8 mouse cellular contexts compared by ENCODE assay signal in the genomic region with DNA sequence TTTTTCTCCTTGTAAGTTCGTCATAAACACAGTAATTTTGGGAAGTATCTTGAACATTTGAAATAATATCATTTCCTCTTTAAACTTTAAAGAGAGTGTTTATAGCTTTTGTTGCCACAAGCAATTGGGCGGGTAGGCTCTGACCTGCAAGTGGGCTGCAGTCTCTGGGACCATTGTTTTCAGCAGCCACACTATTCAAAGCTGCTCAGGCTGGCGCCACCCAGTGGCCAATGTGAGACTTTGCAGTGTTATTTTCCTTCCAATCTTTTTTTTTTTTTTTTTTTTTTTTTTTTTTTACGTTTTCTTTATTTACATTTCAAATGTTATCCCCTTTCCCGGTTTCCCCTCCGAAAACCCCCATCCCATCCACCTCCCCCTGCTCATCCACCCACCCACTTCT. TPM values are rescaled to one million over a fixed set of nuclear protein-coding genes. Genes with fewer than 3 reads are reported as not detected.
DNase-seq lines count a peak whose midpoint lies in the region; ATAC-seq and TF ChIP-seq lines count a peak whose summit lies in the region.

No protein-coding gene starts in this region.

- TF ChIP-seq CTCF in layer of hippocampus, adult 2 months (conservative IDR thresholded peaks at IDR 0.05), result peak; percentile 78
- peak; percentile 58 for TF ChIP-seq CTCF in bone marrow, adult 2 months (IDR thresholded peaks at IDR 0.05; ENCODE audit: control insufficient read depth, insufficient read depth, low read length)
- no peak for TF ChIP-seq CTCF in thymus, adult 2 months (IDR thresholded peaks at IDR 0.05; ENCODE audit: borderline replicate concordance, control insufficient read depth, extremely low read depth, insufficient read depth, low read length, poor library complexity)

- no peak overlapping the region for H3K27ac ChIP-seq in layer of hippocampus, adult 2 months
- H3K27ac ChIP-seq in bone marrow, adult 2 months (ENCODE audit: control insufficient read depth, insufficient read depth, low read depth, low read length, poor library complexity), result no peak overlapping the region
- no peak overlapping the region for H3K27ac ChIP-seq in thymus, adult 2 months (ENCODE audit: control insufficient read depth, insufficient read depth, low read length)
- no peak overlapping the region for H3K27ac ChIP-seq in heart, embryonic 11.5 days (ENCODE audit: low read depth, low read length)

- H3K36me3 ChIP-seq in thymus, adult 2 months (ENCODE audit: control insufficient read depth, insufficient read depth, low read length), result no peaks in the 10 kb centered on the region
- no peaks in the 10 kb centered on the region for H3K36me3 ChIP-seq in heart, embryonic 11.5 days (ENCODE audit: control insufficient read depth, insufficient read depth, low read length)

- no peak for ATAC-seq in heart, embryonic 11.5 days (replicated peaks; ENCODE audit: insufficient number of reproducible peaks, low FRiP score, low TSS enrichment)

- H3K4me3 ChIP-seq in layer of hippocampus, adult 2 months, result no peak overlapping the region
- H3K4me3 ChIP-seq in bone marrow, adult 2 months (replicated peaks; ENCODE audit: control insufficient read depth, low read depth, low read length), result no peak overlapping the region
- H3K4me3 ChIP-seq in thymus, adult 2 months (ENCODE audit: control insufficient read depth, insufficient read depth, low read length), result no peak overlapping the region
- H3K4me3 ChIP-seq in heart, embryonic 11.5 days (ENCODE audit: low read depth, low read length), result no peak overlapping the region

- H3K27me3 ChIP-seq in thymus, adult 2 months (ENCODE audit: control insufficient read depth, insufficient read depth, low read length), result no peaks in the 10 kb centered on the region
- no peaks in the 10 kb centered on the region; the same call in 1 of the 2 replicates for H3K27me3 ChIP-seq in heart, embryonic 11.5 days (ENCODE audit: control insufficient read depth, insufficient read depth, low read length)

- DNase-seq in adrenal gland, postnatal 25 days, result peak; percentile 13
- DNase-seq in adrenal gland, adult 2 months, result no peak
- DNase-seq in layer of hippocampus, adult 2 months (ENCODE audit: low spot score in 2 of 2), result peak in 1 of 2 experiments; percentile 9
- DNase-seq in layer of hippocampus, postnatal 14 days (ENCODE audit: low spot score in 2 of 2), result no peak
- DNase-seq in kidney, postnatal 4 days, result peak; percentile 43 to 50
- peak; percentile 9 for DNase-seq in thymus, adult 2 months

- no peak overlapping the region for H3K9ac ChIP-seq in heart, embryonic 11.5 days (ENCODE audit: low read depth, low read length)

- H3K4me2 ChIP-seq in heart, embryonic 11.5 days, result no peak overlapping the region

- no peaks in the 10 kb centered on the region for H3K9me3 ChIP-seq in heart, embryonic 11.5 days (replicated peaks; ENCODE audit: control insufficient read depth, low read length)

- no peak for TF ChIP-seq POLR2A in bone marrow, adult 2 months (IDR thresholded peaks at IDR 0.05; ENCODE audit: borderline replicate concordance, control insufficient read depth, low read depth, low read length)
- no peak for TF ChIP-seq POLR2A in thymus, adult 2 months (IDR thresholded peaks at IDR 0.05; ENCODE audit: control insufficient read depth, extremely low read depth, insufficient read depth, low read length, poor library complexity)

- 17% methylated on average over 5 of the region's 6 CpGs for WGBS in bone marrow, adult 2 months
- 25% methylated on average over 5 of the region's 6 CpGs for WGBS in thymus, adult 2 months
- WGBS in heart, embryonic 11.5 days (ENCODE audit: insufficient replicate concordance), result 17% methylated on average over 6 of the region's 6 CpGs

- no peaks in the 10 kb centered on the region for H3K4me1 ChIP-seq in bone marrow, adult 2 months (ENCODE audit: control insufficient read depth, insufficient read depth, low read length)
- H3K4me1 ChIP-seq in thymus, adult 2 months (replicated peaks; ENCODE audit: control insufficient read depth, insufficient read depth, low read length), result no peaks in the 10 kb centered on the region
- no peaks in the 10 kb centered on the region for H3K4me1 ChIP-seq in heart, embryonic 11.5 days (ENCODE audit: control insufficient read depth, insufficient read depth, low read length)

RNA-seq across cellular contexts. Expression of a gene that starts 17.8 kb away (rescaled TPM):
- 44.9 and 47.6 TPM in 2 replicates for total RNA-seq in adrenal gland, postnatal 25 days (2021)
- total RNA-seq in adrenal gland, adult 2 months (2021), result 10 to 100 TPM; 50.7 to 53.2 TPM
- 5.9 and 10.4 TPM in 2 replicates for polyA plus RNA-seq in adrenal gland, adult 2 months (2012; rRNA removed)
- total RNA-seq in layer of hippocampus, adult 2 months (2021), result 10 to 100 TPM; 36.8 to 40.5 TPM
- total RNA-seq in layer of hippocampus, postnatal 14 days (2021), result 10 to 100 TPM; 38.3 to 38.8 TPM
- 8.5 and 15.0 TPM in 2 replicates for polyA plus RNA-seq in bone marrow, adult 2 months (2011; ENCODE audit: insufficient read depth, insufficient read length, low replicate concordance, missing spikeins)
- polyA plus RNA-seq in thymus, adult 2 months (2012; rRNA removed), result 16.5 and 16.8 TPM in 2 replicates
- 17.9 and 18.3 TPM in 2 replicates for polyA plus RNA-seq in heart, embryonic 11.5 days (2014; fragmentation: Nextera tagmentation; extraction: Ambion mirVana)

RNA-seq across cellular contexts. Expression of a gene that starts 49.1 kb away (rescaled TPM):
- total RNA-seq in adrenal gland, postnatal 25 days (2021), result 26.0 and 31.7 TPM in 2 replicates
- total RNA-seq in adrenal gland, adult 2 months (2021), result 10 to 100 TPM; 35.7 to 42.7 TPM
- 74.1 and 74.4 TPM in 2 replicates for polyA plus RNA-seq in adrenal gland, adult 2 months (2012; rRNA removed)
- total RNA-seq in layer of hippocampus, adult 2 months (2021), result 1 to 10 TPM; 7.6 to 9.0 TPM
- total RNA-seq in layer of hippocampus, postnatal 14 days (2021), result 1 to 10 TPM; 7.9 to 9.1 TPM
- polyA plus RNA-seq in bone marrow, adult 2 months (2011; ENCODE audit: insufficient read depth, insufficient read length, low replicate concordance, missing spikeins), result 5.1 and 6.2 TPM in 2 replicates
- polyA plus RNA-seq in thymus, adult 2 months (2012; rRNA removed), result 3.7 and 10.1 TPM in 2 replicates
- polyA plus RNA-seq in heart, embryonic 11.5 days (2014; fragmentation: Nextera tagmentation; extraction: Ambion mirVana), result 7.9 and 11.8 TPM in 2 replicates

Comparison
In these comparisons a context has a peak if more than half of its experiments do, and no peak if none do; other contexts are left out.
1. DNase-seq: peak in adrenal gland, postnatal 25 days (single experiment), kidney, postnatal 4 days (2 of 2) and thymus, adult 2 months (single experiment); none in adrenal gland, adult 2 months (single experiment) and layer of hippocampus, postnatal 14 days (0 of 2).